Mouse (Mus musculus) mesoderm, embryonic 11.5 days (tissue): ENCODE results near the gene Pard3b.

ENCODE experiments used
- DNase-seq: peaks from one replicate; pipeline ENCODE4 v3.0.0-alpha.2; 2012; ENCODE audit warnings: low read depth, low spot score

Gene Pard3b

DNA sequence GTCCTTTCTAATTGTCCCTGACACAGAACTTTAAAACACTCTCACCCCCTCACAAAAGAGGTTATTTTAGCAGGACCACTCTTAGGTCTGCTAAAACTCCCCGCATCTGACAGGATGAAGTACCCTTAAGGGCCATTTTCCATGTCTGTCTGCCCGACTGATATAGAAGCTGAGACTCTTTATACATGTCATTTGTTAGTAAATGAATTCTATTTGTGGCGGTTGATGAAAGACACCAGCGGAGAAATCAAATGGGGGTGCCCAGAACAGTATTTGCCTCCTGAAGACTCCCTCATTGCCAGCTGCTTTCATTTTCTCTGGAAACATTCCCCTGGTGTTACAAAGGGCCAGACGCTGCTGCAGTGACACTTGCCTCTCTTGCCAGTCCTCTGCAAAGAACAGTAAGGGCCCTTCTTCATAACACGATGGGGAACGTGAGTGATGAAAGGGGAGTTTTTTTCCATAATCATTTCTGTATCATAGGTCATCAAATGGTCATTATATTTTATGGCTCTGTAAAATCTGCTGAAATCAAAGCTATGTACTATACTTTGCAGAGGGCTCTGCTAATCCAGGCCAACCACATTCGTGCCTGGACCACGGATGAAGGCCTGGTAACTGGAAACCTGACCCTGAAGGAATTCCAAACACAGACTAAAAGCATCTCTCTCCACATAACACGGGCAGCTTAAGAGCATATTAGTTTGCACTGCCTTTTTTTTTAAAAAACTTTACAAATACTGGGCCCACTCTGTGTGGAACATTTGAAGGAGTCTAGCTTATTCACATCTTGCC, 993.1 kb downstream of the Pard3b start:
- no peak for DNase-seq

- DNase-seq: no peak
These were observed 994.3 kb downstream of the Pard3b start for GRCm38 (mm10) chr1:62632886-62633285.

- DNase-seq: no peak
These were observed 996.6 kb downstream of the Pard3b start for GRCm38 (mm10) chr1:62635203-62635602.

DNA sequence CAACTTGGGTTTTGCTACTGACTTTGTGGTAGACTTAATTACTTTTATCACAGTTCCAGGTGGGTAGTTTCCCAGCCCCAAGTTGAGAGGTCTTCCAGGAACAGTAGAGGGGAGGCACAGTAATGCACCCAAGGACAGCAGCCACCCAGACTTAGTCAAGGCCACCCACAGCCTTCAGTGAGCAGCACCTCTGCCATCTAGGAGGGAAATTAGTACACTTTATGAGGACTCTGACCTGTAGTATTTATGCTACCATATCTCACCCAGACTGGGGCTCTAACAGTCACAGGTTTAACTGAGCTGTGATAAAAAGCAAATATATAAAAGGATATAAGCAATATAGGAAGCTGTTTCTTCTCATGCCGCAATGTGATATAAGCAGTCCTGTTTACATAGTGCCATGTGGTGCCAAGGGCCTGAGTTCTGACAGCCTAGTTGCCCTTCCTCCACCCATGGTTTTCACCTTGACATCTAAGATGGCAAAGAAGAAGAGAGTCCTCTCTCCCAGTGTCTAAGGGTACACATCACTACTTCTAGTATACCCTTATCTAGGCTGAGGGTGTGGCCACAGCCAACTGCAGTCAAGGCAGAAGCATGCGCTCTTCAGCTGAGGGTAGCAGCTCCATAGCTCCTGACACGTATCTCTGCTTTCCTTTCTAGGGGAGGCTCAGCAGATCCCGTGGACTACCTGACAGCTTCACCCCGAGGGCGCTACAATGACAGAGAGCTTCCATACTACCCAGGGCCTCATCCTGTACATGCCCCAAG, 998.5 kb downstream of the Pard3b start:
- DNase-seq: no peak

- no peak for DNase-seq
These were observed 1000.4 kb downstream of the Pard3b start for GRCm38 (mm10) chr1:62639012-62639411.

DNA sequence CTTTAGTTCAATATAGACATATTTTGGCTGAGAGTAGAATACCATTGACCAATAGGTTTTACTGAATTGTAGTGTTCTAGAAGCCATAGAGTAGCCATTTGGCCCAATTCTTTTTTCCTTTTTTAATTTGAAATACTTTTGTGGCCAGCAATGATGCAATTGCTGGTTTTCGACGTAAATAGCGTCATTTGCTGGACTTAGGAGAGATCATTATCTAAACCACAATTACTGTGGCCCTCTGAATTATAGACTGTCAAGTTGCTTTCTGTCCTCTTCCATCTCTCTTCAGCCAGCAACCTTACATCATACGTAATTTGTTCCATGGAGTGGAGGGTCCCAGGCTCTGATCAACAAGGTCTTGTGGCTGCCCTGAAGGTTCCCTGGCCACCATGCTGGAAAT, 1000.8 kb downstream of the Pard3b start:
- no peak for DNase-seq

- DNase-seq: peak; percentile 37
These were observed 1006.1 kb downstream of the Pard3b start for GRCm38 (mm10) chr1:62644631-62645278.

- DNase-seq: no peak
These were observed 1008.2 kb downstream of the Pard3b start for GRCm38 (mm10) chr1:62646812-62647211.

- DNase-seq: peak; percentile 66
These were observed 1009.5 kb downstream of the Pard3b start for GRCm38 (mm10) chr1:62648116-62648515.

DNA sequence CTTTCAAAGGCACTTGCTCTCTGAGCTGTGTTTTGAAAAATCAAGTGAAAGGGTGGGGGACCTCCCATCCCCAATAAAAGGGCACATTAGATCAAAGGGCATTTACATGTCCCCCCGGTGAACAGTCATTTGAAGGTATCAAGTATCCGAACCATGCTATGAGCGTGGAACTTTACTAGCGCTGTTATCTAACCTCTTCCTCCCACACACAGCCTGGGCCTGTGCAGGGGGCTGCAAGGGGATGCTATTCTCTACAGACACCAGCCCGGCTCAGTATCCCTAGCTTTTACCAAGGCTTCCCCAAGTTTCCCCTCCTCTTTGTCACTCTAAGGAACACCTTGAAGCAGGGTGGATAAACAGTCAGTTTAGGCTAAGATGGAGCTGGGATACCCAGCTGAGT, 1010.0 kb downstream of the Pard3b start:
- DNase-seq: no peak

- no peak for DNase-seq
These were observed 1011.9 kb downstream of the Pard3b start for GRCm38 (mm10) chr1:62650491-62650890.

GRCm38 (mm10) chr1:62654436-62654835, 1015.8 kb downstream of the Pard3b start:
- no peak for DNase-seq

DNA sequence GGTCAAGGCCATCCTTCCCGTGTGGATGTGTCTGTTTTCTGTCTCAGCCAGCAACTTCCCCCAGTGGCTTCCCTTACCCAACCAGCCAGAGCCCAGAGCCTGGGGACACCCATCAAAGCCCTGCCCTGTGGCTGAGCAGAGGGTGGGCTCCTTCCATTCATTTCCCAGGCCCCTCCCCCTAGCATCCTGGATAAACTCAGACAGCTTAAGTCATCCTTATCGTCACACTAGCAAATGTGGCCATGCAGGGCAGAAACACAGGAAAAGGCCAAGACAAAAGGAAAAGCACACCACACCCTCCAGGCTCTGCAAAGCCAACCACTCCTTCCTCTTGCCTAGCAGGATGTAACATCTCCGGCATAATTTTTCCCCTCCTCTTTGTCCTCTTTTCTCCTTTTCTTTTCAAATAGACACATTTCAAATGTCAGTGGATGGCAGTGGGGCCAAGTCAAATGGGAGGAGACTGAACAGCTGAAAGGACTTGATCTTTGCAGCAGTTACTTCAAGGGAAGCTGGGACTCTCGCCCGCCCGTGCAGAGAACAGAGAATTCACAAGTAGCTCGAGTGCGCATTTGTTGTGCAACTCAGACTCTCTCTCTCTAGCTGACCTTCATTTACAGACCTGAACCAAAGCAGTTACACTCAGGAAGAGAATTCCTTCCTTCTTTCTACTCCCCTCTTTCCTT, 1026.5 kb downstream of the Pard3b start:
- peak; percentile 34 for DNase-seq

DNA sequence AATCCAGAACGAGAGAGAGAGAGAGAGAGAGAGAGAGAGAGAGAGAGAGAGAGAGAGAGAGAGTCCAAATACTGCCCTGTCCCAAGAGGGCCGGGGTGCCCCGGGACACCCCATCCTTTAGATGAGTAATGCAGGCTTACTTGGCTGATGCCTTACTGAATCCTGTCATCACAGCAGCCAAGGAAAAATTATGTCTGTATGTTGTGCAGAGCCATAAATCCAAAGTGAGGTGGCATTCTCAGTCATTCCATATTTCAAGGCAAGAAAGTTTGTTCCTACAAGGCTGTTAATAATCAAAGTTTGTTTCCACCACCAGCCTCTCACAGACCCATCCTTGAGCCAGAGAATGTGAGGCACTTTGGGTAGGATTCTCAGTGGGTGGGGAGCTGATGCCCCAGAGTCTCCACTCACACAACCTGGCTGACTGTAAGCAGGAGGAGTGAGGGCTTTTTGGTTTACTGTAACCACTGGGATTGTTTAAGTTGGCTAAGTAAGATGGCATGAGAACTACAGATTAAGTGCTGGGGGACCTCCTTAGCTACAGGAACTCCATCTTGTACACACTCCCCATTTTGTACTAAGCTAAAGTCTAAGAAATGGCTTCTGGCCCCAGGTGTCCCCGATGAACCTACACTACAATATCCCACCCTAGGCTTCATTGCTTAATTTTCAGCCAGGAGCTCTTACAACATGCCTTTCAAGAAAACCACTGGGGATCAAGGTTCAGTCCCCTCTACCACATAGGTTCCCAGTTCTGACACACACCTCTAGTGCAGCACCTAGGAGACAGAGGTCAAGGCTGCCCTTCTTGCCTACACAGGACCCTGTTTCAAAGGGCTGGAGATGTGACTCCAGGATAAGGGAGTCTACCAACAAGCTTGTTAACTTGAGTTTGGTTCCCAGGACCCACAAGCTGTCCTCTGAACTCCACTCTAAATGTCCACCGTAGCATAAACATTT, 1027.4 kb downstream of the Pard3b start:
- no peak for DNase-seq

DNA sequence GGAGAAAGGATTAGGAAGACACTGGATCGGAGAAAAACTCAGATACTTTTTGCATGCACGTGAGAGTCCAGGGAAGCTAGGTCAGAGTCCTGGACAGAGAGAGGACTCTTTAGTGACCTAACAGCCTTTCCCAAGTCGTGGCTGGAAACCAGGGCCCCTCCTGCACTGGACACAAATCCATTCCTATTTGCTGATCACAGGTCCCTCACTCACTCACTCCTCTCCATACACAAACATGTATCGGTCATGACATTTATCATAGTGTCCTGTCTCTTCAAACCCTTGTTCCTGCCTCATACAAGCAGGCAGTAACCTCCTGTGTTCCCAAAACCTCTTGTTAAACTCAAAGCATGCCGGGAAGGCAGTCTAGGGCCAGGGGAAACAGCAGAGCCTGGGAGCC, 1028.2 kb downstream of the Pard3b start:
- DNase-seq: no peak

DNA sequence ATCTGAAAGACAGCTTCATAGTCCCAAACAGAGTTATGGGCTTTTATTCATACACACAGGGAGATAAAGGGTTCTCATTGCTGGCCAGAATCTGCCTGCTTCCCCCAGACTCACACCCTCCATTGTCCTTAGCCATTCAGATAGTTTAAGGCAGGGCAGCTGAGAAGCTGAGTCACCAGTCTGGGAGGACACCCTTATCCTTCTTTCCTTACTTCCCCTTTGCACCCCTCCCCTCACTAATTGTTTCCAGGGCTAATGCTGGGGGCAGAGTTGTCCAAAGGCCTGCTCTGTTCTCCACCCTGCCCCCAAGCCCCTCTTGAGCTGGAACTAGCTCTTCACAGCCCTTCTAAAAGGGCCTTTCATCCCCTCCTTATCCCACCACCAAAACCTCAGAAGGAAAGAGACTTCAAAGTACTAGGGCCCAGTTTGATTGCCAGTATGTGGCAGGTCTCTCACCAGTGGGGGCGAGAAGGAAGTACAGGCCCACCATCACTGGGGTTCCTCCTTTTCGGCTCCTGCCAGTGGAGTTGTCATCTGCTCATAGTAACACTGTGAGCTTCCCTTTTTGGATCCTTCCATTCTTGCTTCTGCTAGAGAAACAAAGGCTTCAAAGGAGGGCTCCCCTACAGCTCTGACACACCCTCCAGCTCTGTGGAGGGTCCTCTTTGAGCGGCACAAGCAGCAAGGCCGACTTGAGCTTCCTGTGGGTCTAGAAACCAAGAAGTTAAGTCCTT, 1040.2 kb downstream of the Pard3b start:
- DNase-seq: no peak

DNA sequence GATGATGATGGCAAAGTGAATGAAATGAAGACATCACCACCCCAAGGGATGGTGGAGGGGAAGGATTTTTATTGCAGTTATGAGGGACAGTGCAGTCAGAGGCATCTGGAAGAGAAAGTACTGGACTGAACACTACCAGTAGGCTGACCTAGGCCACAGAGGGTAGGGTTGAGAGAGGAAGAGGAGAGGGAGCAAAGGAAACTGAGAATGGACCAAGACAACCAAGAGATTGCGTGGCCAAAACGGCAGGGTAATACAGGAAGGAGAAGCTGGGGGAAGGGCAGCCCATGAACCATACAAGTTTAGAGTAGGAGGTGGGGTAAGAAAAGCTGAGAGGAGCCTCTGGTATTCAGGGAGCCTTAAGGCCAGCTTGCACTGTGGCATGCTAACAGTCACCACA, 1040.8 kb downstream of the Pard3b start:
- DNase-seq: no peak

DNA sequence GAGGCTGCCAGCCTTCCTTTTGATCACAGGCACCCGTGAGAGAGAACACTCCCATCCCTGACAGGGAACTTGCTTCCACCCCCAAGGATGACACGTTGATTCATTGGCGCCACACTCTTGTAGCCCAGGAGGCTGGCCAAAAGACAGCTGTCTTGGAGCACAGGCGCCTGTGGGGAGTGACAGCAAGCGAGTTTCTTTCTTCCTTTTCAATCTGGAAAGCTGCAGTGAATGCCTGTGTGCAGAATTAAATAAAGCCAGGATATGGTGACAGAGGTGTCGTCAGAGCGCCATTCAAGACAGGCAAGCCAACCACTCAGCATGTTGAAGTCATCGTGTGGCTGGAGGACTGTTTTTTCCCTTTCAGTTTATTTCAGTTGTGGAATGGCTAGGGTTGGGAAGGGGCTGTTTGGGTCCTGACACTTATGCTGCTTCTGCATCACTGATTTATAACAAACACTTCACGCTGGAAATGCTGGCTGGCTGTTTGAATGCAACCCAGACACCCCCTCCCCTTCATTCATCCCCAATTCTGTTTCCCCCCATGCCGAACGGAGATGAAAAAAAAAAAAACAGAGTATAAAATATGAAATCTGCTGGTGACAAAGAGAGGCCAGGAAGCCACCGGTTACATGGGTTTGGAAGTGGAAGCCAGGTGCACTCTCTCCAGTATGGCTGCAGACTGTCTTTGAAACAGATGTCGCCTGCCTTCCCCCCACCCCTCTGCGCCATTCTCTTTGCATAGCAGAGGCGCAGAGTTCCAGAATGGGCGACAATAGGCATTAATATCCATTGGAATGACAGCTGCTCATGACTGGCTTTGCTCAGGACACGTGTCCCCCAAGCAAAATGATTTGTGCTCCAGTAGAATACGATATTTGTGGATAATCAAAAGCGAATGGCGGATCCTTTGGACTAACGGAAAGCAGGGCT, 1044.1 kb downstream of the Pard3b start:
- DNase-seq: no peak

DNA sequence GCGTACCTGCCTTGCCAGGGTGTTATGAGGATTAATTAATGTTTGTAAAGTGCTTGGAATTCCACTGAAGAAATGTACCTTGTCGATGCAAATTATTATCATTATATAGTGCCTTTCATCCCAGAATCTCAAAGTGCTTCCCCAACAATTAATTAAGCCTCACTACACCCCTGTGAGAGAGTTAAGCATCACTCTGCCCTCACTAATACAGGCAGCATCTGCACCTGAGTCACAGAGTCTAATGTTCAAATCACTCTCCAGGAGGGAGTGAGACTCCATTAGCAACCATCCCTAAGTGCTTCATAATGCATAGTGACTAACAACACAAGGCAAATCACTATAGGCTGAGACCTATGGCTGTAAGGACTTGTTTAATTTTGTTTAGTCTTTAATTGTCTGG, 1044.9 kb downstream of the Pard3b start:
- DNase-seq: no peak
